Mouse (Mus musculus) A20 (cell line): ENCODE results near the gene Ace.

Experiments
- DNase-seq: peaks from one replicate; pipeline ENCODE4 v3.0.0-alpha.2; 2011; ENCODE audit warnings: low read depth, low spot score

Ace gene

GRCm38 (mm10) chr11:105967741-105968574 is at the start of gene Ace:
Gene Ace, plus strand, starts transcription at chr11:105967945.
- no peak for DNase-seq

GRCm38 (mm10) chr11:105920098-105920785 is 47.5 kb upstream of the Ace start:
- DNase-seq, result no peak

GRCm38 (mm10) chr11:105920836-105921235 is 46.9 kb upstream of the Ace start:
- DNase-seq, result no peak

- DNase-seq, result no peak
These were observed 46.5 kb upstream of the Ace start for GRCm38 (mm10) chr11:105921275-105921674.

- no peak for DNase-seq
These were observed 44.7 kb upstream of the Ace start for GRCm38 (mm10) chr11:105922769-105923663.

GRCm38 (mm10) chr11:105927065-105928030 is 40.4 kb upstream of the Ace start:
- peak; percentile 69 for DNase-seq

- no peak for DNase-seq
These were observed 39.6 kb upstream of the Ace start for GRCm38 (mm10) chr11:105928171-105928570.

GRCm38 (mm10) chr11:105931380-105931779 is 36.4 kb upstream of the Ace start:
- no peak for DNase-seq

- DNase-seq, result no peak
These were observed 34.0 kb upstream of the Ace start for GRCm38 (mm10) chr11:105933746-105934145.

GRCm38 (mm10) chr11:105934303-105934711 is 33.4 kb upstream of the Ace start:
- DNase-seq, result no peak

GRCm38 (mm10) chr11:105934816-105935215 is 32.9 kb upstream of the Ace start:
- no peak for DNase-seq

GRCm38 (mm10) chr11:105935496-105935895 is 32.2 kb upstream of the Ace start:
- DNase-seq, result no peak

- DNase-seq, result no peak
These were observed 31.5 kb upstream of the Ace start for GRCm38 (mm10) chr11:105936200-105936599.

GRCm38 (mm10) chr11:105936974-105937373 is 30.8 kb upstream of the Ace start:
- no peak for DNase-seq

- DNase-seq, result no peak
These were observed 29.0 kb upstream of the Ace start for GRCm38 (mm10) chr11:105938771-105939170.

GRCm38 (mm10) chr11:105941973-105942372 is 25.8 kb upstream of the Ace start:
- no peak for DNase-seq

GRCm38 (mm10) chr11:105943133-105944102 is 24.3 kb upstream of the Ace start:
- DNase-seq, result peak; percentile 11

GRCm38 (mm10) chr11:105944126-105944621 is 23.6 kb upstream of the Ace start:
- DNase-seq, result peak; percentile 81
